Mouse (Mus musculus): ENCODE data around the gene Dek.

GRCm38 (mm10) chr13:47104146-47104545 lies 1.9 kb downstream of the Dek start:
- no peak for TF ChIP-seq CTCF (IDR thresholded peaks at IDR 0.05; ENCODE audit: borderline replicate concordance, insufficient read depth, low read depth, low read length)
- TF ChIP-seq POLR2A (IDR thresholded peaks at IDR 0.05; ENCODE audit: borderline replicate concordance, insufficient read depth, low read length): no peak
